Mouse (Mus musculus): ENCODE data around the gene Bcl3. TPM values are rescaled to one million over a fixed set of nuclear protein-coding genes. Genes with fewer than 3 reads are reported as not detected.

Gene Bcl3
- polyA plus RNA-seq, 1 experiment from 2014 or later = 0.71 TPM

- ATAC-seq (ENCODE audit: insufficient number of reproducible peaks, low FRiP score, low TSS enrichment, low read depth) = no peak
- WGBS = 83% methylated on average over 8 of the region's 8 CpGs
- no peak for DNase-seq (ENCODE audit: low spot score)
- Histone ChIP-seq H3K4me2 (ENCODE audit: low read depth, severe bottlenecking) (no peak overlapping the region), H3K4me3 (ENCODE audit: low read depth, low read length) (no peak overlapping the region), H3K4me1 (ENCODE audit: control insufficient read depth, insufficient read depth, low read length) (no peaks in the 10 kb centered on the region), H3K9me3 (ENCODE audit: control insufficient read depth, low read length) (no peaks in the 10 kb centered on the region), H3K27me3 (ENCODE audit: control insufficient read depth, insufficient read depth, low read length) (no peaks in the 10 kb centered on the region), H3K27ac (replicated peaks; ENCODE audit: low read depth, low read length) (no peak overlapping the region), H3K9ac (ENCODE audit: low read length) (no peak overlapping the region), H3K36me3 (ENCODE audit: control insufficient read depth, insufficient read depth, low read length) (no peaks in the 10 kb centered on the region)
Observed at GRCm38 (mm10) chr7:19778645-19779044, 43.9 kb downstream of the Bcl3 start.

DNA sequence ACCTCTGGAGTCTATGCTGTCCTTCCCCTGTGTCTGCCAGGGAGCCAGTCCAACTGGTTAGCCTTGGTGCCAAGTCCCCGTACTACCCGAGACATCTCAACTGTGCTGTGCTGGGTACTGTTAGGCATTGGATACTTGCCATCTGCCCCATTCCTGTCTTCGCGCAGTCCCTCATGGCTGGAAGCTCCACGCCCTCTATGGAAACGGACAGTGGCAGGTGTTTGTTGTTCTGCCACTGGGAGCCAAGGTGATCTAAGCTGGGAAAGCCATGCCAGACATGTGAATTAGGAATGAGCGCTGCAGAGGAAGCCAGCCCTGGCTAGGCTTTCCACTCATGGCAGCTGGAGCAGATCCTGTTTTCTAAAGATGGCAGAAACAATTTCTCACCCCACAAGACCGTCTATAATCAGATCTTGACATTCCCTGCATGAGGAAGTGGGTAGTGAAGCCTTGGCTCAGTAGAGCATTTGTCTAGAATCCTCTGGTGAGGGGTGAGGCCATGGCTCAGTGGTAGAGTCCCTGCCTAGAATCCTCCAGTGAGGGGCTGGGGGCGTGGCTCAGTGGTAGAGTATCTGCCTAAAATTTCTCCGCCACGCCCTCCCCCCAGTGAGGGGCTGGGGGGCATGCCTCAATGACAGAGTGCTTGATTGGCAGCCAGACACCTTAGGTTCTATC, 45.4 kb downstream of the Bcl3 start:
- WGBS = 87% methylated on average over 11 of the region's 11 CpGs
- DNase-seq (ENCODE audit: low spot score) (no peak), ATAC-seq (ENCODE audit: insufficient number of reproducible peaks, low FRiP score, low TSS enrichment, low read depth) (no peak)
- Histone ChIP-seq H3K36me3 (ENCODE audit: control insufficient read depth, insufficient read depth, low read length) (no peaks in the 10 kb centered on the region), H3K27me3 (ENCODE audit: control insufficient read depth, insufficient read depth, low read length) (no peaks in the 10 kb centered on the region), H3K27ac (replicated peaks; ENCODE audit: low read depth, low read length) (no peak overlapping the region), H3K9ac (ENCODE audit: low read length) (no peak overlapping the region), H3K9me3 (ENCODE audit: control insufficient read depth, low read length) (no peaks in the 10 kb centered on the region), H3K4me2 (ENCODE audit: low read depth, severe bottlenecking) (no peak overlapping the region), H3K4me3 (ENCODE audit: low read depth, low read length) (no peak overlapping the region), H3K4me1 (ENCODE audit: control insufficient read depth, insufficient read depth, low read length) (no peaks in the 10 kb centered on the region)

GRCm38 (mm10) chr7:19771682-19772081, 50.9 kb downstream of the Bcl3 start:
- DNase-seq (ENCODE audit: low spot score) = no peak
- Histone ChIP-seq H3K4me2 (ENCODE audit: low read depth, severe bottlenecking) (no peak overlapping the region), H3K36me3 (ENCODE audit: control insufficient read depth, insufficient read depth, low read length) (no peaks in the 10 kb centered on the region), H3K4me1 (ENCODE audit: control insufficient read depth, insufficient read depth, low read length) (peaks cover 18% of the 10 kb centered on the region), H3K4me3 (ENCODE audit: low read depth, low read length) (no peak overlapping the region), H3K9me3 (ENCODE audit: control insufficient read depth, low read length) (no peaks in the 10 kb centered on the region), H3K27me3 (ENCODE audit: control insufficient read depth, insufficient read depth, low read length) (no peaks in the 10 kb centered on the region), H3K27ac (replicated peaks; ENCODE audit: low read depth, low read length) (no peak overlapping the region), H3K9ac (ENCODE audit: low read length) (no peak overlapping the region)
- WGBS = 34% methylated on average over 4 of the region's 4 CpGs
- no peak for ATAC-seq (ENCODE audit: insufficient number of reproducible peaks, low FRiP score, low TSS enrichment, low read depth)

DNA sequence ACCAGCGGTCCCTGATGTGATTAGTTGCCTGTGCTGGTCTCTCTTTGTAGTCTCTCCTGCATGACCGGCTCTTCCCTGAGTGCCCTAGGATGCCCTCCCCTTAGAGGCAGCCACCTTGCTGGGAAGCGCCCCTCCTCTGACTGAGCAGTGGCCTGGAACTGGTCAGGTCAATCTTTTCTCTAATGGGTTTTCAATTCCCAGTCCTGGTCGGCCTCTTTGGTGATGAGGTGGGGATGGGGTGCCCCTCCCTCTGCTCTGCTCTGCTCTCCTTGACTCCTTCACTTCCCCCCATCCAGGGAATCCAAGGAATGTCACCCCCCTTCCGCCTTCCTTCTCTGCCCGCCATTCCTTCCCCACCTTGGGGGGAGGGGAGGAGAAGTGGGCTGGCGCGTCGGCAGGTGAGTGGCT, 51.6 kb downstream of the Bcl3 start, which contains the start of gene Bcam:
Gene Bcam (minus strand): TSS at position 33 of the 408 bp plus-strand sequence.
- no peaks in the 10 kb centered on the region for H3K27me3 ChIP-seq (ENCODE audit: control insufficient read depth, insufficient read depth, low read length)
- peak within 1 kb of the TSS; percentile 56 for H3K9ac ChIP-seq (ENCODE audit: low read length)
- ATAC-seq (ENCODE audit: insufficient number of reproducible peaks, low FRiP score, low TSS enrichment, low read depth) (peak; percentile 48; the same call in 1 of the 2 replicates), DNase-seq (ENCODE audit: low spot score) (peak; percentile 68)
- H3K9me3 ChIP-seq (ENCODE audit: control insufficient read depth, low read length) = no peaks in the 10 kb centered on the region
- peak within 1 kb of the TSS; percentile 43 for H3K4me3 ChIP-seq (ENCODE audit: low read depth, low read length)
- peak within 1 kb of the TSS; percentile 87 for H3K4me2 ChIP-seq (ENCODE audit: low read depth, severe bottlenecking)
- peaks cover 18% of the 10 kb centered on the region for H3K4me1 ChIP-seq (ENCODE audit: control insufficient read depth, insufficient read depth, low read length)
- H3K36me3 ChIP-seq (ENCODE audit: control insufficient read depth, insufficient read depth, low read length) = no peaks in the 10 kb centered on the region
- under 1% methylated on average over 9 of the region's 9 CpGs for WGBS
- H3K27ac ChIP-seq (replicated peaks; ENCODE audit: low read depth, low read length) = no peak within 1 kb of the TSS

- DNase-seq (ENCODE audit: low spot score) (peak; percentile 91), ATAC-seq (ENCODE audit: insufficient number of reproducible peaks, low FRiP score, low TSS enrichment, low read depth) (peak; percentile 66)
- H3K27ac ChIP-seq (replicated peaks; ENCODE audit: low read depth, low read length) = no peak overlapping the region
- H3K27me3 ChIP-seq (ENCODE audit: control insufficient read depth, insufficient read depth, low read length) = no peaks in the 10 kb centered on the region
- H3K9ac ChIP-seq (ENCODE audit: low read length) = peak overlapping the region; percentile 56
- peaks cover 18% of the 10 kb centered on the region for H3K4me1 ChIP-seq (ENCODE audit: control insufficient read depth, insufficient read depth, low read length)
- no peaks in the 10 kb centered on the region for H3K9me3 ChIP-seq (ENCODE audit: control insufficient read depth, low read length)
- no peaks in the 10 kb centered on the region for H3K36me3 ChIP-seq (ENCODE audit: control insufficient read depth, insufficient read depth, low read length)
- peak overlapping the region; percentile 87 for H3K4me2 ChIP-seq (ENCODE audit: low read depth, severe bottlenecking)
- WGBS = 1% methylated on average over 28 of the region's 28 CpGs
- H3K4me3 ChIP-seq (ENCODE audit: low read depth, low read length) = peak overlapping the region; percentile 43
Observed at GRCm38 (mm10) chr7:19770375-19770754, 52.2 kb downstream of the Bcl3 start.

DNA sequence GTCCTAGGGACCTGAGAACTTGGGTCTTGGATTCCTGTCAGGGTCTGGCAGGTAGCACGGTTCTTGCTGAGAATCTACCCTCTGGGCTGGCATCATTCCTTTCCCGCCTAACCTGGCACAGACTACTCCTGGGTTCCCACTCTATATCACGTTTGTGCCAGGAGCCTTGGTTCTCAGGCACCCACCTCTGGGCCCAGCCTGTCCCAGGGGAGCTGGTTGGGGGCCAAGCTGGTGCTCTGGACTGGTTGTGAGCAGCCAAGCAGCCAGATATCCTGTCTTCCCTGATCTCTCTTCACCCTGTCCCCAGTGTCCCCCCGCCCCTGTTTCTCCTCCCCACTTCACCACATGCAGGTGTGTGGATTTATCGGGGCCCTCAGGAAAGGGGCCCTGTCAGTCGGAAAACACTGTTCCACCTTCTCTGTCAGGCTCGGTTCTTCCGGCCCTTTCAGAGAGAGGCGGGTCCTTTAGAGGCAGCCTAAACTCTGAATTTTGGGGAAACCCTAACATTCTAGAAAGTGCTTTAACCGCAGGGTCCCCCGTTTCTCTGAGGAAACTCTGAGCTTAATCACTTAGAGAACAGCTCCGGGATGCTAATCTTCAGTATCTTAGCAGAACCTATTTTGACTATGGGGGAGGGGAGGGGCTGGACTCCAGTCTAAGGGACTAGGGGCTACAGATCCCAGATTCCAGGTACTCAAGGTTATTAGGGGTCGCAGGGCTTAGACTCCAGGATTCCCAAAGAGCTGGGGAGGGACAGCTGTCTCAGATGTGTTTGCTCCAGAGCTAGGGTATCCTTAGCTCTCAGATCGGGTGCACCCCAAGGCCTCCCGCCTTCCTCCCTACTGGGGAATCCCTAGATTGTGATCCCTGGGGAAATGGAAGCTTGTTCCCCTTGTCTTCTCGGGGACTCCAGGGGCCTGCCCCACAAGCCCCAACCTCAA, 52.9 kb downstream of the Bcl3 start:
- WGBS = 7% methylated on average over 16 of the region's 16 CpGs
- peak; percentile 18; the same call in 1 of the 2 replicates for ATAC-seq (ENCODE audit: insufficient number of reproducible peaks, low FRiP score, low TSS enrichment, low read depth)
- no peak for DNase-seq (ENCODE audit: low spot score)

GRCm38 (mm10) chr7:19769001-19769400, 53.6 kb downstream of the Bcl3 start:
- H3K4me3 ChIP-seq (ENCODE audit: low read depth, low read length) = no peak overlapping the region
- peaks cover 18% of the 10 kb centered on the region for H3K4me1 ChIP-seq (ENCODE audit: control insufficient read depth, insufficient read depth, low read length)
- H3K4me2 ChIP-seq (ENCODE audit: low read depth, severe bottlenecking) = no peak overlapping the region
- no peaks in the 10 kb centered on the region for H3K9me3 ChIP-seq (ENCODE audit: control insufficient read depth, low read length)
- no peaks in the 10 kb centered on the region for H3K27me3 ChIP-seq (ENCODE audit: control insufficient read depth, insufficient read depth, low read length)
- no peak overlapping the region for H3K9ac ChIP-seq (ENCODE audit: low read length)
- DNase-seq (ENCODE audit: low spot score) (no peak), ATAC-seq (ENCODE audit: insufficient number of reproducible peaks, low FRiP score, low TSS enrichment, low read depth) (0 out of 2 replicates have a peak, but pooled peaks have one; percentile 7)
- WGBS = 33% methylated on average over 4 of the region's 4 CpGs
- no peak overlapping the region for H3K27ac ChIP-seq (replicated peaks; ENCODE audit: low read depth, low read length)
- H3K36me3 ChIP-seq (ENCODE audit: control insufficient read depth, insufficient read depth, low read length) = no peaks in the 10 kb centered on the region

More for the DNA sequence above, 52.9 kb downstream of the Bcl3 start:
- H3K9me3 ChIP-seq (ENCODE audit: control insufficient read depth, low read length) = no peaks in the 10 kb centered on the region
- H3K4me3 ChIP-seq (ENCODE audit: low read depth, low read length) = peak overlapping the region; percentile 43
- H3K4me1 ChIP-seq (ENCODE audit: control insufficient read depth, insufficient read depth, low read length) = peaks cover 18% of the 10 kb centered on the region
- peak overlapping the region; percentile 87 for H3K4me2 ChIP-seq (ENCODE audit: low read depth, severe bottlenecking)
- peak overlapping the region; percentile 56 for H3K9ac ChIP-seq (ENCODE audit: low read length)
- no peaks in the 10 kb centered on the region for H3K27me3 ChIP-seq (ENCODE audit: control insufficient read depth, insufficient read depth, low read length)
- no peaks in the 10 kb centered on the region for H3K36me3 ChIP-seq (ENCODE audit: control insufficient read depth, insufficient read depth, low read length)
- no peak overlapping the region for H3K27ac ChIP-seq (replicated peaks; ENCODE audit: low read depth, low read length)

DNA sequence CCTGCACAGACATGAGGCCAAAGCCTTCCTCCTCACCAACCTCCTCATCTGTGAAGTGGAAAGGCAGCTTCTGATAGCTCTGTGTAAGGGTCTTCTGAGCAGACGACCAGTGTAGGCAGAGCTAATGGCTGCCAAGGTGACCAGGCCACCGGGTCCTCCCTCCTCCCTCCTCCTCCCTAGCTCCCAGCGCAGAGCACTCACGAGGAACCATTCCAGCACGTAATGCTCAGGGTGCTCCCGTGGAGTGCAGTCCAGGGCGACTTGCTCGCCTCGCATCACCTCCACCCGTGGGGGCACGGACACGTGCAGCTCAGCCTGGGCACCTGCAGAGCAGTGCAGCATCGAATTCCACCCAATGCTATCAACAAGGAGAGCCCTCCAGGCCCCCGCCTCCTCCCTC, 54.3 kb downstream of the Bcl3 start:
- H3K4me1 ChIP-seq (ENCODE audit: control insufficient read depth, insufficient read depth, low read length) = peaks cover 18% of the 10 kb centered on the region
- no peaks in the 10 kb centered on the region for H3K9me3 ChIP-seq (ENCODE audit: control insufficient read depth, low read length)
- no peak overlapping the region for H3K9ac ChIP-seq (ENCODE audit: low read length)
- H3K27me3 ChIP-seq (ENCODE audit: control insufficient read depth, insufficient read depth, low read length) = no peaks in the 10 kb centered on the region
- H3K27ac ChIP-seq (replicated peaks; ENCODE audit: low read depth, low read length) = no peak overlapping the region
- DNase-seq (ENCODE audit: low spot score) (no peak), ATAC-seq (ENCODE audit: insufficient number of reproducible peaks, low FRiP score, low TSS enrichment, low read depth) (no peak)
- peak overlapping the region; percentile 11; the same call in 1 of the 2 replicates for H3K4me2 ChIP-seq (ENCODE audit: low read depth, severe bottlenecking)
- no peaks in the 10 kb centered on the region for H3K36me3 ChIP-seq (ENCODE audit: control insufficient read depth, insufficient read depth, low read length)
- no peak overlapping the region for H3K4me3 ChIP-seq (ENCODE audit: low read depth, low read length)
- WGBS = 61% methylated on average over 14 of the region's 14 CpGs

Data from limb, embryonic 11.5 days (tissue).